Mouse (Mus musculus) embryonic fibroblast, embryonic 13.5 days (primary cell): ENCODE results near the gene Kcnk12.

ENCODE experiments used
- CTCF ChIP-seq: IDR thresholded peaks from 2 replicates; pipeline ENCODE4 v1.5.1; 2011; ENCODE audit warnings: mild to moderate bottlenecking, control low read depth, low read length, moderate library complexity, borderline replicate concordance; ENCODE audit not compliant: insufficient read depth
- POLR2A ChIP-seq: IDR thresholded peaks from 2 replicates; pipeline ENCODE4 v1.6.1; 2011; ENCODE audit warnings: low read depth, mild to moderate bottlenecking, control low read depth, low read length, moderate library complexity

DNA sequence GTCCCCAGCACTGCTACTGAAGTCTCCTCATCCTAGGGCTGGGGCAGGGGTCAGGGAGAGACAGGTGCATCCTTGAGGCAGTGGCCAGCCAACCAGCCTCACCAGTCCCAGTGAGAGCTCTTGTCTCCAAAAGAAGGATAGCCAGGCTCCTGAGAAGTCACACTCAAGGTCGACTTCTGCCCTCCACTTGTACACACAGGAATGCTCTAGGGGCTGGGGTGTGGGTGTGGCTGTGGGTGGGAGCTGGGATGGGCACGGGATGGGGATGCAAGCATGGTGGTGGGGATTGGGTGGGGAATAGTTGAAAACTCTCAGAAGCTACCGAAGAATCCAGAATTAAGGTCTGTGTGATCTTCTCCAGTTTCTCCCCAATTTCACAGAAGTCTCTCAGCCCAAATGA lies 25.2 kb upstream of the Kcnk12 start:
- no peak for TF ChIP-seq CTCF
- TF ChIP-seq POLR2A = no peak
